Mouse (Mus musculus) cerebellum, postnatal 14 days (tissue): ENCODE data around the gene Tenm2.

Source experiments
- DNase-seq, 2 experiments: peaks; one replicate each; pipeline ENCODE4 v3.0.0; 2021; ENCODE audit warnings: mixed read lengths in 2 of 2

Tenm2 gene

GRCm38 (mm10) chr11:36686253-36686652 is 549.5 kb downstream of the Tenm2 start:
- no peak for DNase-seq

- DNase-seq: no peak
These were observed 556.4 kb downstream of the Tenm2 start for GRCm38 (mm10) chr11:36679361-36679760.

GRCm38 (mm10) chr11:36678542-36678941 is 557.2 kb downstream of the Tenm2 start:
- DNase-seq: no peak

- peak; percentile 59 to 71 for DNase-seq
These were observed 557.7 kb downstream of the Tenm2 start for GRCm38 (mm10) chr11:36678057-36678396.

- DNase-seq: peak; percentile 69 to 77
These were observed 558.3 kb downstream of the Tenm2 start for GRCm38 (mm10) chr11:36677321-36678056.

GRCm38 (mm10) chr11:36676446-36677284 is 559.1 kb downstream of the Tenm2 start:
- peak; percentile 30 to 52 for DNase-seq

- no peak for DNase-seq
These were observed 560.8 kb downstream of the Tenm2 start for GRCm38 (mm10) chr11:36674902-36675422.

- DNase-seq: no peak
These were observed 561.6 kb downstream of the Tenm2 start for GRCm38 (mm10) chr11:36674141-36674540.

- no peak for DNase-seq
These were observed 564.6 kb downstream of the Tenm2 start for GRCm38 (mm10) chr11:36671196-36671595.

GRCm38 (mm10) chr11:36664026-36664425 is 571.7 kb downstream of the Tenm2 start:
- no peak for DNase-seq

- DNase-seq: no peak
These were observed 572.2 kb downstream of the Tenm2 start for GRCm38 (mm10) chr11:36663571-36663970.

- peak; percentile 30 to 50 for DNase-seq
These were observed 582.0 kb downstream of the Tenm2 start for GRCm38 (mm10) chr11:36653656-36654323.

- DNase-seq: no peak
These were observed 588.6 kb downstream of the Tenm2 start for GRCm38 (mm10) chr11:36647179-36647578.

GRCm38 (mm10) chr11:36635082-36635481 is 600.7 kb downstream of the Tenm2 start:
- no peak for DNase-seq

GRCm38 (mm10) chr11:36632201-36632600 is 603.6 kb downstream of the Tenm2 start:
- no peak for DNase-seq

GRCm38 (mm10) chr11:36613807-36614206 is 622.0 kb downstream of the Tenm2 start:
- DNase-seq: no peak

- no peak for DNase-seq
These were observed 630.9 kb downstream of the Tenm2 start for GRCm38 (mm10) chr11:36604815-36605382.

- peak; percentile 59 to 69 for DNase-seq
These were observed 631.5 kb downstream of the Tenm2 start for GRCm38 (mm10) chr11:36604272-36604671.

GRCm38 (mm10) chr11:36592471-36592870 is 643.3 kb downstream of the Tenm2 start:
- DNase-seq: no peak

- DNase-seq: peak; percentile 72 to 83
These were observed 669.6 kb downstream of the Tenm2 start for GRCm38 (mm10) chr11:36566146-36566545.

- no peak for DNase-seq
These were observed 672.9 kb downstream of the Tenm2 start for GRCm38 (mm10) chr11:36562851-36563250.

- DNase-seq: no peak
These were observed 674.8 kb downstream of the Tenm2 start for GRCm38 (mm10) chr11:36560785-36561548.
